Mouse (Mus musculus) layer of hippocampus, adult 2 months (tissue): Measurements from ENCODE around the gene Igf2bp3. TPM values are rescaled to one million over a fixed set of nuclear protein-coding genes. Genes with fewer than 3 reads are reported as not detected.

Experiments used
- DNase-seq, 2 experiments: peaks; one replicate each; pipeline ENCODE4 v3.0.0; 2022; ENCODE audit warnings: low spot score in 2 of 2
- H3K27ac ChIP-seq: fragments of 200-600 bp; 2 replicates; pipeline ENCODE4 v1.8.1; 2022
- H3K4me3 ChIP-seq: fragments of 200-600 bp; 2 replicates; pipeline ENCODE4 v1.8.1; 2022; ENCODE audit warnings: mild to moderate bottlenecking
- CTCF ChIP-seq: fragments of 200-600 bp; conservative IDR thresholded peaks from 2 replicates; pipeline ENCODE4 v1.8.1; 2022; ENCODE audit warnings: antibody characterized with exemption, mild to moderate bottlenecking, moderate library complexity
- total RNA-seq, 2 experiments: library from RNA; stranded (reverse); gene quantifications; 2 replicates each; pipeline ENCODE4 v1.2.3; 2021

The Igf2bp3 gene
- total RNA-seq, 2 experiments from 2014 or later = not detected

DNA sequence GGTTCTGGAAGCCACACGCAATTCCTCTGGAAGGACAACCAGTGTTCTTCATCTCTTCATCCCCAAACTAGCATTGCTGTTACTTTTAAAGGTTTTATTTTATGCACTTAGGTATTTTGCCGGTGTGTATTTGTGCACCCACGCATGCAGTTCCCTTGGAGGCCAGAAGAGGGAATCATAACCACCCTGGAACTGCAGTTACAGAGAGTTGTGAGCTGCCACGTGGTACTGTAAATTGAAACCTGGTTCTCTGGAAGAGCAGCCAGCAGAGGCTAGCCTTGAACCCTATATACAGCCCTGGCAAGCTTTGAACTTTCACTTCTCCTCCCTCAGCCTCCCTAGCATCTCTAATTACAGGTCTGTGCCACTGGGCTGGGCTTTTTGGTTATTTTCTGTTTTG, 18.6 kb upstream of the Igf2bp3 start:
- TF ChIP-seq CTCF = peak; percentile 57
- no peak for DNase-seq
- Histone ChIP-seq H3K27ac (no peak overlapping the region), H3K4me3 (no peak overlapping the region)

DNA sequence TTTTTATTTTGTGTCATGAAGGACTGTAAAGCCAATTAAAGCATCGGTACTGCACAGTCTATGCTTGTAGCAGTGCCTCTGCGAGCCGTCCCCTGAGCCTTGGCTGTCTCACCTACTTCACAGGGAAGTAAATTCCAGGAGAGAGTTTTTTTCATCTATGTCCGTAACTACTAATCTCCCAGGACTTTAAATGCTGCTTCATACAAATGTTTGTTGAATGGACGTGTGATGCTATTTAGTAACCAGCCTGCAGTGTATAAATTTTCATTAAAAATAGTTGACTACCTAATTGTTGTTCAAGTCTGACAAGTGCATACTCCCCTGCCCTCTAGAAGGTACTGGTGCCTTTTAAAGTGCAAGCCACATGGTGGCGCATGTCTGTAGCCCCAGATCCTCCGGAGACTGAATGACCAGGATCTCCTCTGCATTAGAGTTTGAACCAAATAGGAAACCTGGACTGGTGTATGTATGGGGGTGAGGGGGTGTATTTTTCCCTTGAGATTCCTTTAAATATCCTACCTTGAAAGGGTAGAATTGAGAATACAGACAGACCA, 13.4 kb upstream of the Igf2bp3 start:
- Histone ChIP-seq H3K27ac (no peak overlapping the region), H3K4me3 (no peak overlapping the region)
- DNase-seq = no peak
- peak; percentile 75 for TF ChIP-seq CTCF

DNA sequence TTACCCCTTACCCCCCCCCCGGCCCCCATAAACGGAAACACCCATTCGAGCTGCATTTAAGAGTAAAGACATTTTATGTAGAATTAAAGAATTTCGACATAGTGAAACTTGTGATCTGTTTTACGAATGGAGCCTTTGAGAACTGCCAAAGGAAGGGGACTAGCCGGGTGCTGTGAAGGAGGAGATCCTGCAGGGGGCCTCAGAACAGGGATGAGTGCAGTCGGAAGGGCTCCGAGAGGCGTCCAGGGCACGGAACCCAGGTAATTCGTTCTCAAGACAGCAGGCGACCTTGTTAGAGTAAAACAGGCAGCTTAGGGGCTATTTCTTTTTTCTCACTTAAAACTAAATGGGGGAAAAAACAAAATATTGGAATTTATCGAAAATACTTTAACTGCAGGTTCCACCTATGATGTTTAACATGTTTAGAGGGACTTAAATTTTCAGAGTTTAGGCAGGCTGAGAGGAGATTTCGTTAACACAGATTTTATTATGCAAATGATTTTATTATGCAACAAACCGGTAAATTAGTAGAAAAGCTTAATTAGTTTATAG, 12.5 kb upstream of the Igf2bp3 start:
- H3K27ac ChIP-seq = no peak overlapping the region
- TF ChIP-seq CTCF = 0 out of 2 replicates have a peak, but pooled peaks have one; percentile 10
- no peak overlapping the region for H3K4me3 ChIP-seq
- no peak for DNase-seq

DNA sequence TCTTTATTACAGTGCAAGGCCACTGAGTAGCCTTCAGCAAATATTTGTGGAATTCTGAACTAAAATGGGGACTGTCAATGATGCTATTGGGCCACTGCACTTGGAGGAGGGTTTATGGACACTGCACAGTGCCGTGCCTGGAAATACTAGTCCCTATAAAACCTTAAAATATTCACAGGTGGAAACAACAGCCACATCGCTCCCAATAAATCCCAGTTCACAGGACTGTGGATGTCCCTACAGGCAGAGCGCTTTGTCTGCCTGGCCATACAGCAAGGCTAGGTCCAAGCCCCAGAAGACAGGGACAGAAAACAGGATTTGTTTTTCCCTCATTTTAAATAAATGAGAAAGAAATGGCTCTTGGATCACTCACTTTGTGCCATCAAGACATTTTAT, 11.0 kb upstream of the Igf2bp3 start:
- TF ChIP-seq CTCF = no peak
- no peak for DNase-seq
- H3K27ac ChIP-seq = no peak overlapping the region
- H3K4me3 ChIP-seq = no peak overlapping the region

- Histone ChIP-seq H3K27ac (no peak overlapping the region), H3K4me3 (no peak overlapping the region)
- no peak for TF ChIP-seq CTCF
- DNase-seq = no peak
These were observed 10.4 kb upstream of the Igf2bp3 start for GRCm38 (mm10) chr6:49224923-49225727.

DNA sequence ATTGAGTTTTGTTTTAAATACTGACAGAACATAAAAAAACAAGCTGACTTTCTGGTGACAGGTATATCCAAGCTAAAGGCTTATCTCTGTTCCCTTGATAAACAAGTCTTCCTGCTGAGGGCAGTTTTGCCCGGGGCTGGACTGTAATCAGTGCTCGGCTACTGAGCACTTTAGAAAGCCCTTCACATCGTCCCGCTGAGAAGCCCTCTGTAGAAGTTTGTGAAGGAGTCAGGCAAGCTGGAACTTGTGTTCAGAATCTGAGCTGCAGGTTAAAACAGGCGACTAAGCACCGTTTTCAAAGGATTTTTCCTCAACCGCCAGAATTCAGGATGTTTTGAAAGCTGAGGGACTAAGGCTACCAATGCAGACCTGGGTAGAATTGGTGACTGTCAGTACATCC, 7.1 kb upstream of the Igf2bp3 start:
- no peak for TF ChIP-seq CTCF
- no peak overlapping the region for H3K4me3 ChIP-seq
- H3K27ac ChIP-seq = no peak overlapping the region
- no peak for DNase-seq

- no peak for DNase-seq
- H3K4me3 ChIP-seq = no peak overlapping the region
- TF ChIP-seq CTCF = no peak
These were observed 5.3 kb upstream of the Igf2bp3 start for GRCm38 (mm10) chr6:49219920-49220604.

DNA sequence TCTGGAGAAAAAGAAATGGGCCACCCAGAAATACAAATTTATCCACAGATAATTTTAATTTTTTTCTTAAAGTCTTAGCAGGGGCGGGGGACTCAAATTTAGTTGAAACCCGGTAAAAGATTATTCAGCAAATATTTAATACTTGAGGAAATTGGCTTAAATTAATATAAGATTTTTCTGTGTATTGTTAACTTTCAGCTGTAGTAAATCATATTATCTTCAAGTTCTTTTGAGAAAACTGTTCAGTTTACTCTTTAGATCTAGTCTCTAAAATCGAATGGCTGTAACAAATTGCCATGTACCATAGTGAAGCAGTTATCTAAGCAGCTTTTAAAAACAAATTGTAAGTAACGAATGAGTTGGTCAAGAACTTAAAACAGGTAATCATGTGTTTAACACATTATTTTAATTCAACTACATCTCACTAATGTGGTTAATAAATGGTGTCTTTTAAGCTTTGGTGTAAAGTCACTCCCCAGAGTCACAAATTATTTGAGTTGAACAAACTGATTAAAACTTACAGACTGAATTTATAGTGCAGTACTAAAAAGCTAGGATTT, 4.3 kb upstream of the Igf2bp3 start:
- no peak overlapping the region for H3K27ac ChIP-seq
- no peak for TF ChIP-seq CTCF
- H3K4me3 ChIP-seq = no peak overlapping the region
- DNase-seq = no peak

More at GRCm38 (mm10) chr6:49219920-49220604, 5.3 kb upstream of the Igf2bp3 start:
- no peak overlapping the region for H3K27ac ChIP-seq

- Histone ChIP-seq H3K4me3 (no peak overlapping the region), H3K27ac (no peak overlapping the region)
- no peak for TF ChIP-seq CTCF
- DNase-seq = no peak
These were observed 3.6 kb upstream of the Igf2bp3 start for GRCm38 (mm10) chr6:49218275-49218802.

- DNase-seq = no peak
- no peak for TF ChIP-seq CTCF
- Histone ChIP-seq H3K4me3 (no peak overlapping the region), H3K27ac (no peak overlapping the region)
These were observed 3.0 kb upstream of the Igf2bp3 start for GRCm38 (mm10) chr6:49217581-49218274.

GRCm38 (mm10) chr6:49216811-49217542, 2.2 kb upstream of the Igf2bp3 start:
- TF ChIP-seq CTCF = no peak
- H3K27ac ChIP-seq = no peak overlapping the region
- no peak for DNase-seq
- no peak overlapping the region for H3K4me3 ChIP-seq
